Mouse (Mus musculus): ENCODE results near the gene Zfp36. TPM values are rescaled to one million over a fixed set of nuclear protein-coding genes. Genes with fewer than 3 reads are reported as not detected.

Zfp36 gene
- 9.9 and 10.2 TPM in 2 replicates for polyA plus RNA-seq (2014; fragmentation: Nextera tagmentation; extraction: Ambion mirVana)

DNA sequence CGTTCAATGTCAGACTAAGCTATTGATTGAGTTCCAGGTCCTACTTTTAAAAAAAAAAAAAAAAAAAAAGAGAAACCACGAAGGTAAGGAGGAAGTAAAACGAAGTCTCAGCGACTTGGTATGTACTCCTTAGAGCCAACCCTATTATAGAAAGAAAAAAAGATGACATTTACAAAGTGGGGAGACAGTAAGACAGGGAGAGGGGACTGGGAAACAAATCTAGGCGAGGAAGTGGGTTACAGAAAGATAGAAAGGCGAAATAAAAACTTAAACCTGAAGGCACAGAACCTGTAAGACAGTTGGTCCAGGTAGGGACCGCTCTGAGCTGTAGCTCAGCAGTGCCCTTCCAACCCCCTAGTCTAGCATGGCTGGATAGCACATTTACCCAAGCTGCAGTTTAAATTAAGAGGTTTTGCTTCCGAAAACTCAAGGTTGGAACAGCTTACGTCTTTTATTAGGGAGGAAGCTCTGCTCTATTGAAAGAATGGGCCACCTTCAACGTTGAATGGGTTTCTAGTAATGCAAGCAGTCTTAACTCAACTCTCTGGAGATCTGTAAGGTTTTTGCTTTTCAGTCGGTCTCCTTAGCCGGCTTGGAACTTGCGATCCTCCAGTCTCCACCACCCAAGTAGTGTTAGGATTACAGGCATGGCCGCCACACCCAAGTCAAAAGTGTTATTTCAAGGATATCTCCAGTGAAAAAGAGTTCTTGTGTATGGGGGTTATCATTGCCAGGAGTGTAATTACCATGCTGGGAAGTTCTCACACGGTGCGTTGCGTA, at the start of gene Zfp36:
Gene Zfp36 (minus strand): TSS at position 17 of the 780 bp plus-strand sequence.
- no peak for ATAC-seq (replicated peaks; ENCODE audit: low FRiP score)
- Histone ChIP-seq H3K27me3 (replicated peaks; ENCODE audit: control insufficient read depth, insufficient read depth, low read length) (no peaks in the 10 kb centered on the region), H3K9ac (ENCODE audit: low read depth, low read length) (peak within 1 kb of the TSS; percentile 85), H3K27ac (ENCODE audit: low read depth, low read length) (peak within 1 kb of the TSS; percentile 89), H3K9me3 (ENCODE audit: control insufficient read depth, low read length) (no peaks in the 10 kb centered on the region), H3K4me1 (replicated peaks; ENCODE audit: control insufficient read depth, insufficient read depth, low read length) (peaks cover 74% of the 10 kb centered on the region), H3K36me3 (ENCODE audit: control insufficient read depth, insufficient read depth, low read length) (peaks cover 10% of the 10 kb centered on the region), H3K4me3 (ENCODE audit: low read depth, low read length) (peak within 1 kb of the TSS; percentile 80), H3K4me2 (peak within 1 kb of the TSS; percentile 92)
- 35% methylated on average over 17 of the region's 17 CpGs for WGBS
- DNase-seq (ENCODE audit: low spot score), result no peak

DNA sequence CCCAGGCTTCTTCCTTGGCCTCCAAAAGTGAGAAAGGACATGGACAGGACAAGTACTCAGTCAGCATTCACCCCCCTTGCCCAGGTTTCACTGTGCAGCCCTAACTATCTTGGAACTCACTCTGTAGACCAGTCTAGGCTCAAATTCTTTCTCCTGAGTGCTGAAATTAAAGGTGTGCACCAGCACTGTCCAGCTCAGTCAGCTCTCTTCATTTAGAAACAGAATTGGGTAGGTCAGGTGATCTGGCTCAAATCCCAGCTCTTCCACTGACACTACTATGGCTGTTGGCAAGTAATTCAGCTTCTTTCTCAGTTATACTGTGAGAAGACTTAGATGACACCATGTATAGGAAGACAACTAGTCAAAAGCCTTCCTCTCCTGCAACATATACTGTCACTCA, 47.7 kb upstream of the Zfp36 start:
- no peak for DNase-seq (ENCODE audit: low spot score)
- H3K9ac ChIP-seq (ENCODE audit: low read depth, low read length), result no peak overlapping the region

DNA sequence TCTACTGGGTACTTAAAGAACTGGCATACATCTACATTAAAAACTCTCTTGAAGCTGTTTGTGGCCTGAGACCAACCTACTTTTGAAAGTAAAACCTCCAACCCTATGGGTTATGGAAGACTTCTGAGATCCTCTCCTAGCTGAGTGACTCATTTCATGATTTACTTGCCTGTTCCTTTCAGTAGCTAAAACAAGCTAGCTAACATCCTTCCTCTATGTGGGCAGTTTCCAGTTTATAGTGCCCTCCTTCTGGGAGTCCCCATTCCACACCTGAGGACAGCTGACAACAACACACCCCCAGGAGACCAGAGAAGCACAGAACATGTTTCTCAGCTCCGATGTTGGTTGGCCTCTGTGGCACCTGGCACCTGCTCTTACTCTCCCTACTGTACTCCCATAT, 43.0 kb upstream of the Zfp36 start:
- no peak overlapping the region for H3K4me2 ChIP-seq
- peaks cover 37% of the 10 kb centered on the region for H3K36me3 ChIP-seq (ENCODE audit: control insufficient read depth, insufficient read depth, low read length)
- H3K4me3 ChIP-seq (ENCODE audit: low read depth, low read length), result no peak overlapping the region
- no peak overlapping the region for H3K27ac ChIP-seq (ENCODE audit: low read depth, low read length)
- no peaks in the 10 kb centered on the region for H3K27me3 ChIP-seq (replicated peaks; ENCODE audit: control insufficient read depth, insufficient read depth, low read length)
- H3K9ac ChIP-seq (ENCODE audit: low read depth, low read length), result no peak overlapping the region
- no peak for ATAC-seq (replicated peaks; ENCODE audit: low FRiP score)
- 81% methylated on average over 1 of the region's 1 CpGs for WGBS
- H3K4me1 ChIP-seq (replicated peaks; ENCODE audit: control insufficient read depth, insufficient read depth, low read length), result no peaks in the 10 kb centered on the region
- no peaks in the 10 kb centered on the region for H3K9me3 ChIP-seq (ENCODE audit: control insufficient read depth, low read length)
- no peak for DNase-seq (ENCODE audit: low spot score)

More for the DNA sequence above, 47.7 kb upstream of the Zfp36 start:
- Histone ChIP-seq H3K4me3 (ENCODE audit: low read depth, low read length) (no peak overlapping the region), H3K27ac (ENCODE audit: low read depth, low read length) (no peak overlapping the region), H3K36me3 (ENCODE audit: control insufficient read depth, insufficient read depth, low read length) (peaks cover 9% of the 10 kb centered on the region; the same call in 1 of the 2 replicates), H3K9me3 (ENCODE audit: control insufficient read depth, low read length) (no peaks in the 10 kb centered on the region), H3K4me2 (no peak overlapping the region), H3K4me1 (replicated peaks; ENCODE audit: control insufficient read depth, insufficient read depth, low read length) (peaks cover 23% of the 10 kb centered on the region), H3K27me3 (replicated peaks; ENCODE audit: control insufficient read depth, insufficient read depth, low read length) (no peaks in the 10 kb centered on the region)
- no peak for ATAC-seq (replicated peaks; ENCODE audit: low FRiP score)

DNA sequence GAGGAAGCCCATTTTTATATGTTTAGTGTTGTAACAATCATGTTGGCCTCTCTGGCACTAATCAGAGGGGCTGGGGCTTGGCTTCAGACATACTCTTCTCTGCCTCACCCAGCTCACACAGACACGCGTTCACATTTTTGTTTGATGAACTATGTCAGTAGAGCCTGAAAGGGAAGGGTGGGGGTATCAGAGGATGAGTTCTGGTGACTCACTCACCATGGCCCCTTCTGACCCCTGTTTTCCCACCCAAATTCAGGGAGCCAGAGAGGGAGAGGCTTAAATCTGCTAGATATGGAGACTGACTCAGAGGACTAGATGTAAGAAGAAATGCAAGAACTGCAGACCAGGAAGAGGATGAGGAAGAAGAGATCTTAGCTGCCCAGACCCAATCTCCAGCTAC, 39.4 kb upstream of the Zfp36 start:
- no peak overlapping the region for H3K4me2 ChIP-seq
- WGBS, result 98% methylated on average over 2 of the region's 2 CpGs
- H3K9ac ChIP-seq (ENCODE audit: low read depth, low read length), result no peak overlapping the region
- no peaks in the 10 kb centered on the region for H3K9me3 ChIP-seq (ENCODE audit: control insufficient read depth, low read length)
- DNase-seq (ENCODE audit: low spot score), result no peak
- H3K27ac ChIP-seq (ENCODE audit: low read depth, low read length), result no peak overlapping the region
- no peak overlapping the region for H3K4me3 ChIP-seq (ENCODE audit: low read depth, low read length)
- peaks cover 49% of the 10 kb centered on the region for H3K36me3 ChIP-seq (ENCODE audit: control insufficient read depth, insufficient read depth, low read length)
- no peak for ATAC-seq (replicated peaks; ENCODE audit: low FRiP score)
- no peaks in the 10 kb centered on the region for H3K27me3 ChIP-seq (replicated peaks; ENCODE audit: control insufficient read depth, insufficient read depth, low read length)
- H3K4me1 ChIP-seq (replicated peaks; ENCODE audit: control insufficient read depth, insufficient read depth, low read length), result no peaks in the 10 kb centered on the region

DNA sequence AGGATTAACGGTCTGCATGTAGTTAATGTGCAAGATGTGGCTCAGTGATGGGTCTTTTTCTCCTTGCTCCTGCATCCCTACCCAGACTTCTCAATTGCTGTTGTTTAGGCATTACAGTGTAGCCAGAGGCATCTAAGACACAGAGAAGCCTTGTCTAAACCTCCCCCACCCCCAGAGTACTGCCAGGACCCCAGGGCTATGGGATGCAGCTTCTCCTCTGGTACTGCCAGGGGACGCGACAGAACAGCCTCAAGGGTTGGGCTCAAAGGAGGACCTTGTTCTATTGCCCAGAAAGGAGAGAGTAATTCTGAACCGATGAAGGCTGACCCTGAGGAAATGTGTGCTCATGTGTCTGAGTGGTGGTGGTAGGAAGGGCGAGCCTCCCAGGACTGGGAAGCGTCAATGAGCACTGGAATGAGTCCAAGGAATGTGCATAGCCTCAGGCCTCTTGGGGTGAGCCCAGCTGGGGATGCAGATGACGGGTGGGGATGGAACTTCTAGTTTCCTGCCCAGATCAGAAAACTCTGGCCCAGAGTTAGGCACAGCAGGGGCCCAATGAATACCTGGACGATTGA, 38.1 kb upstream of the Zfp36 start:
- Histone ChIP-seq H3K27me3 (replicated peaks; ENCODE audit: control insufficient read depth, insufficient read depth, low read length) (no peaks in the 10 kb centered on the region), H3K4me3 (ENCODE audit: low read depth, low read length) (no peak overlapping the region), H3K4me2 (no peak overlapping the region), H3K4me1 (replicated peaks; ENCODE audit: control insufficient read depth, insufficient read depth, low read length) (no peaks in the 10 kb centered on the region), H3K27ac (ENCODE audit: low read depth, low read length) (no peak overlapping the region), H3K36me3 (ENCODE audit: control insufficient read depth, insufficient read depth, low read length) (peaks cover 55% of the 10 kb centered on the region), H3K9ac (ENCODE audit: low read depth, low read length) (no peak overlapping the region), H3K9me3 (ENCODE audit: control insufficient read depth, low read length) (no peaks in the 10 kb centered on the region)
- 90% methylated on average over 8 of the region's 8 CpGs for WGBS
- DNase-seq (ENCODE audit: low spot score) (no peak), ATAC-seq (replicated peaks; ENCODE audit: low FRiP score) (no peak)

DNA sequence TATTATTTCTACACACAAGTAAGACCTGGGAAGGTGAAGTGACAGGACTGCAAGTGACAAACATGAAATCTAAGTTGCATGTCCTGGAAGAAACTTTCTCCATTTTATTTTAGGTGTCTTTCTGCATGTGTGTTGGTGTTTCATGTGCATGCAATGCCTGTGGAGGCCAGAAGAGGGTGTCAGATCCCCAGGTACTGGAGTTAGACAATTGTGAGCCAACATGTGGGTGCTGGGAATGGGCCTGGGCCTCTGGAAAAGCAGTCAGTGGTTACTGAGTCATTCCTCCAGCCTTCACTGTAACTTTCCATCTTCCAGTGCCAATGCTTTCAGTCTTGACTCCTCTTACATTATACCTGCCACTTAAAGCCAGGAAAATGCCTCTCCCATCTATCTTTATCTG, 37.3 kb upstream of the Zfp36 start:
- Histone ChIP-seq H3K4me3 (ENCODE audit: low read depth, low read length) (no peak overlapping the region), H3K36me3 (ENCODE audit: control insufficient read depth, insufficient read depth, low read length) (peaks cover 52% of the 10 kb centered on the region), H3K27ac (ENCODE audit: low read depth, low read length) (no peak overlapping the region), H3K4me2 (no peak overlapping the region), H3K4me1 (replicated peaks; ENCODE audit: control insufficient read depth, insufficient read depth, low read length) (no peaks in the 10 kb centered on the region), H3K27me3 (replicated peaks; ENCODE audit: control insufficient read depth, insufficient read depth, low read length) (no peaks in the 10 kb centered on the region), H3K9me3 (ENCODE audit: control insufficient read depth, low read length) (no peaks in the 10 kb centered on the region), H3K9ac (ENCODE audit: low read depth, low read length) (no peak overlapping the region)
- ATAC-seq (replicated peaks; ENCODE audit: low FRiP score) (no peak), DNase-seq (ENCODE audit: low spot score) (no peak)

DNA sequence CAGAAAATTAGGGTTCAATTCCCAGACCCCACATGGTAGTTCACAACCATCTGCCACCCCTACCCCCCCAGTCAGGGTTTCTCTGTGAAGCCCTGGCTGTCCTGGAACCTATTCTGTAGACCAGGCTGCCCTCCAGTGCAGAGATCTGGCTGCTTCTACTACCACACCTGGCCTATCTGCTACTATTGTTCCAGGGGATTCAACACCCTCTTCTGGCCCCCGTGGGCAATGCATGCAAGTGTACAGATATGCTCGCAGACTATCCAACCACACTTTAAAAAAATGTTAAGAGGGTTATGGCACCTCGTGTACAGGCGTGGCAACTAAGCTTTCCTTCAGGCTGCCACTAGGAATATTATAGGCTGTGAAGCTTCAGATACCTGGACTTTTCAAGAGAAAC, 32.8 kb upstream of the Zfp36 start:
- no peak overlapping the region; the same call in 1 of the 2 replicates for H3K9ac ChIP-seq (ENCODE audit: low read depth, low read length)
- ATAC-seq (replicated peaks; ENCODE audit: low FRiP score) (no peak; the same call in 1 of the 2 replicates), DNase-seq (ENCODE audit: low spot score) (no peak)
- no peak overlapping the region for H3K4me3 ChIP-seq (ENCODE audit: low read depth, low read length)
- peaks cover 32% of the 10 kb centered on the region for H3K36me3 ChIP-seq (ENCODE audit: control insufficient read depth, insufficient read depth, low read length)
- WGBS, result 74% methylated on average over 4 of the region's 4 CpGs
- H3K4me2 ChIP-seq, result no peak overlapping the region
- H3K9me3 ChIP-seq (ENCODE audit: control insufficient read depth, low read length), result no peaks in the 10 kb centered on the region
- no peaks in the 10 kb centered on the region for H3K4me1 ChIP-seq (replicated peaks; ENCODE audit: control insufficient read depth, insufficient read depth, low read length)
- no peaks in the 10 kb centered on the region for H3K27me3 ChIP-seq (replicated peaks; ENCODE audit: control insufficient read depth, insufficient read depth, low read length)
- no peak overlapping the region for H3K27ac ChIP-seq (ENCODE audit: low read depth, low read length)

DNA sequence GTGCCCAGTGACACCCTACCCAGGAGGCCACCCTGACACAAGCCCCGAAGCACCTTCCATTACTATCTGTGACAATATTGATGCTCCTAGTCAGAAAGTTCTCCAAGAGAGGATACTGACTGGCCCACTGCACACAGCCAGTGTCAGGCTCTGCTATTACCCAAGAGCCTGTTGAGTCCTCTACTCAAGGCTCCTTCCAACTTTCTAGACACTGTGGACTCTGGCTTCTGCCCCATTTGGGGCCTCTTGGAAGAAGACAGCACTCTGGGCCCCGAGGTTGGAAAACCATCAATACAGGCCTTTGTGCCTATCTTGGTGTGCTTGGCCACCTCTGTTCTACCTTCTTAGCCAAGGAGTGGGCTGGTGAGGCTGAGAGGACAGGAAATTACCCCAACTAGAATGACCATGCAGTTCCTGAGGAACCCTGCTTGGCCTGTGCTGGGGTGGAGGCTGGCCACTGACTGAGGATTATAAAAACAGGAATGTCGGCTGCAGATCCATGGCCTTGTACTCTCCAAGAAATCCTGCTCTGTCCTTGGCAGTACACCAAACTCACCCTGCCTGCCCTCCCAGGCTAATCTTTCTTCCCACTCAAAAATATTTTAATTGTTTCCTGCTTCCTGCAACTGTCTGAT, 30.9 kb upstream of the Zfp36 start:
- DNase-seq (ENCODE audit: low spot score) (no peak), ATAC-seq (replicated peaks; ENCODE audit: low FRiP score) (no peak)
- H3K36me3 ChIP-seq (ENCODE audit: control insufficient read depth, insufficient read depth, low read length), result peaks cover 38% of the 10 kb centered on the region
- H3K9me3 ChIP-seq (ENCODE audit: control insufficient read depth, low read length), result no peaks in the 10 kb centered on the region
- no peaks in the 10 kb centered on the region for H3K27me3 ChIP-seq (replicated peaks; ENCODE audit: control insufficient read depth, insufficient read depth, low read length)
- H3K4me2 ChIP-seq, result no peak overlapping the region
- H3K9ac ChIP-seq (ENCODE audit: low read depth, low read length), result no peak overlapping the region
- WGBS, result 81% methylated on average over 3 of the region's 3 CpGs
- H3K4me3 ChIP-seq (ENCODE audit: low read depth, low read length), result no peak overlapping the region
- no peak overlapping the region for H3K27ac ChIP-seq (ENCODE audit: low read depth, low read length)
- H3K4me1 ChIP-seq (replicated peaks; ENCODE audit: control insufficient read depth, insufficient read depth, low read length), result no peaks in the 10 kb centered on the region
